Mouse (Mus musculus) limb, embryonic 15.5 days (tissue): Measurements from ENCODE around the gene Cnnm3. TPM values are rescaled to one million over a fixed set of nuclear protein-coding genes. Genes with fewer than 3 reads are reported as not detected.

ENCODE experiments used
- ATAC-seq: fragments of 200-750 bp; cut with Nextera tagmentation; 2 replicates; pipeline ENCODE4 v1.8.0; 2017; ENCODE audit warnings: low read depth, moderate TSS enrichment; ENCODE audit not compliant: insufficient number of reproducible peaks, low FRiP score, low TSS enrichment
- H3K27ac ChIP-seq: fragments of 300-500 bp; sonication (generic); 2 replicates; pipeline ENCODE4 v1.5.1; 2015; ENCODE audit warnings: moderate library complexity, mild to moderate bottlenecking, inconsistent platforms
- H3K27me3 ChIP-seq: fragments of 300-500 bp; sonication (generic); 2 replicates; pipeline ENCODE4 v1.6.1; 2015; ENCODE audit warnings: inconsistent platforms
- H3K36me3 ChIP-seq: fragments of 300-500 bp; sonication (generic); 2 replicates; pipeline ENCODE4 v1.6.1; 2015; ENCODE audit warnings: inconsistent platforms
- H3K4me1 ChIP-seq: fragments of 300-500 bp; sonication (generic); 2 replicates; pipeline ENCODE4 v1.6.1; 2015; ENCODE audit warnings: inconsistent platforms
- H3K4me2 ChIP-seq: fragments of 300-500 bp; sonication (generic); 2 replicates; pipeline ENCODE4 v1.6.1; 2015; ENCODE audit warnings: mild to moderate bottlenecking, inconsistent platforms
- H3K4me3 ChIP-seq: fragments of 300-500 bp; sonication (generic); 2 replicates; pipeline ENCODE4 v1.5.1; 2015; ENCODE audit warnings: mild to moderate bottlenecking, inconsistent platforms
- H3K9ac ChIP-seq: fragments of 300-500 bp; sonication (generic); 2 replicates; pipeline ENCODE4 v1.6.1; 2015; ENCODE audit warnings: inconsistent platforms
- H3K9me3 ChIP-seq: fragments of 300-500 bp; sonication (generic); 2 replicates; pipeline ENCODE4 v1.6.1; 2016; ENCODE audit warnings: inconsistent platforms
- WGBS: fragments of 180-500 bp; shearing (Covaris S2); methylation state at CpG from one replicate; pipeline ENCODE4 v1.1.7; 2015; 5-methylcytosine and 5-hydroxymethylcytosine counted together
- polyA plus RNA-seq: library from polyadenylated mRNA; unstranded; fragments of >200 nt; fragmentation: Nextera tagmentation; extraction: Ambion mirVana; gene quantifications from 2 replicates; pipeline ENCODE4 v1.2.1, GENCODE M21; 2015

The Cnnm3 gene
- polyA plus RNA-seq, 1 experiment from 2014 or later, result 3.2 TPM

DNA sequence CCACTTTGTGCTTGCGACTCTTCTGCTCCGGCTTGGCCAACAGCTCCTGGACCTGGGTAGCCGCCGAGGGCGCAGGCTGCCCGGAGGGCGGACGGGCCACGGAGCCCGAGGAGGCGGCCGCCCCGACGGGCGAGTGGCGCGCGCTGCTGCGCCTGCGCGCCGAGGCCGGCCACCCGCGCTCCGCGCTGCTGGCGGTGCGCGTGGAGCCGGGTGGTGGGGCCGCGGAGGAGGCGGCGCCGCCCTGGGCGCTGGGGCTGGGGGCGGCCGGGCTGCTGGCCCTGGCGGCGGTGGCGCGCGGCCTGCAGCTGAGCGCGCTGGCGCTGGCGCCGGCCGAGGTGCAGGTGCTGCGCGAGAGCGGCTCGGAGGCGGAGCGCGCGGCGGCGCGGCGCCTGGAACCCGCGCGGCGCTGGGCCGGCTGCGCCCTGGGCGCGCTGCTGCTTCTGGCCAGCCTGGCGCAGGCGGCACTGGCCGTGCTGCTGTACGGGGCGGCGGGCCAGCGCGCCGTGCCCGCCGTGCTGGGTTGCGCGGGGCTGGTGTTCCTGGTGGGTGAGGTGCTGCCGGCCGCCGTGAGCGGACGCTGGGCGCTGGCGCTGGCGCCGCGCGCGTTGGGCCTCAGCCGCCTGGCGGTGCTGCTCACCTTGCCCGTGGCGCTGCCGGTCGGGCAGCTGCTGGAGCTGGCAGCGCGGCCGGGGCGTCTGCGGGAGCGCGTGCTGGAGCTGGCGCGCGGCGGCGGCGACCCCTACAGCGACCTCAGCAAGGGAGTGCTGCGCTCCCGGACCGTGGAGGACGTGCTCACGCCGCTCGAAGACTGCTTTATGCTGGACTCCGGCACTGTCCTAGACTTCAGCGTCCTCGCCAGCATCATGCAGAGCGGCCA is 660 bp downstream of the Cnnm3 start:
- Histone ChIP-seq H3K4me3 (peak overlapping the region; percentile 97), H3K9ac (peak overlapping the region; percentile 76), H3K9me3 (no peaks in the 10 kb centered on the region), H3K27me3 (no peaks in the 10 kb centered on the region), H3K4me1 (peaks cover 28% of the 10 kb centered on the region), H3K36me3 (peaks cover 17% of the 10 kb centered on the region), H3K27ac (peak overlapping the region; percentile 100), H3K4me2 (peak overlapping the region; percentile 83)
- WGBS, result 0% methylated on average over 95 of the region's 126 CpGs
- ATAC-seq, result peak; percentile 65

DNA sequence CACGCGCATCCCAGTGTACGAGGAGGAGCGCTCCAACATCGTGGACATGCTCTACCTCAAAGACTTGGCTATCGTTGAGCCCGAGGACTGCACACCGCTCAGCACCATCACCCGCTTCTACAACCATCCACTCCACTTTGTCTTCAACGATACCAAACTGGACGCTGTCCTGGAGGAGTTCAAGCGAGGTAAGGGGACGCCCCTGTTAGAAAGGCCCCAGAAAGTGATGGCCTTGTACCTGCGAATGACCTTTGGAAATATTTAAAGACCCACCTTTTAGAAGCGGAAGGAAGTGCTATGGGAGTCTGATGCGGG is 1.3 kb downstream of the Cnnm3 start:
- Histone ChIP-seq H3K36me3 (peaks cover 12% of the 10 kb centered on the region), H3K9ac (peak overlapping the region; percentile 76), H3K4me1 (peaks cover 28% of the 10 kb centered on the region), H3K27ac (peak overlapping the region; percentile 100), H3K4me2 (peak overlapping the region; percentile 83), H3K9me3 (no peaks in the 10 kb centered on the region), H3K27me3 (no peaks in the 10 kb centered on the region), H3K4me3 (peak overlapping the region; percentile 97)
- 1% methylated on average over 16 of the region's 16 CpGs for WGBS
- ATAC-seq, result no peak

DNA sequence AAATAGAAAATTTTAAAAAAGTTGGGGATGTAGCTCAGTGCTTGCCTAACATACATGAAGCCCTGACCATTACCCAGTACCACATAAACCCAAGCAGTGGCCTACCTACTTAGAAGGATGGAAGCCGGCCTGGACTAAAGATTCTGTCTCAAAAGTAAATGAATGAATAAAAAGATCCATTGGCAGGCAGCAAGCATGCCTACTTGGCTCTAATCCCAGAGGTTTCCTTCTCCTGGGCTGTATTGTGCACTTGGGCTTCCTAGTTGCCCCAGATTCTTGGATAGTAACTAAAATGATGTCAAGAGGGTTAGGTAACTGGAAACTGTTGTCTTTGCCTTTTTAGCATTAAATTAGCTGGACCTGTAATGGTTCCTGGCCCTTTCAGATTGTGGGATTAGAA is 1.6 kb downstream of the Cnnm3 start:
- 6% methylated on average over 1 of the region's 1 CpGs for whole genome bisulfite sequencing
- Histone ChIP-seq H3K36me3 (peaks cover 16% of the 10 kb centered on the region), H3K4me1 (peaks cover 28% of the 10 kb centered on the region), H3K27me3 (no peaks in the 10 kb centered on the region), H3K4me3 (peak overlapping the region; percentile 97), H3K9ac (peak overlapping the region; percentile 76; the same call in 1 of the 2 replicates), H3K4me2 (peak overlapping the region; percentile 83), H3K9me3 (no peaks in the 10 kb centered on the region), H3K27ac (no peak overlapping the region)
- no peak for ATAC-seq

DNA sequence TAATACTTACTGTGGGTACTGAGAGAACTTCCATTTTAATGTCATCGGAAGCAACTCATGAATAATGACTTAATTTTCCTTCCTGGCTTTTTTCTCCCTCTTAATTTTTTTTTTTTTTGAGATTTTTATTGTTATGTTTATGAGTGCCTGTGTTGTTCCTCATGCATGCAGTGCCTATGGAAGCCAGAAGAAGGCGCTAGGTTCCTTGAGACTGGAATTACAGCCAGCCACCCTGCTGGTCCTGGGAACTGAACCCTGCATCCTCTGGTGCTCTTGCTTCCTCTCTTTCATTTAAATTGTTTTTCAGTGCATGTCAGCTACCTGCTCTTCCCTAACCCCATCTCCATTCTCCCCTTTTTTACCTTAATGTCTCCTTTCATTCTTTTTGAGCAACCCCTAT is 2.1 kb downstream of the Cnnm3 start:
- H3K9me3 ChIP-seq, result no peaks in the 10 kb centered on the region
- peaks cover 28% of the 10 kb centered on the region for H3K4me1 ChIP-seq
- H3K27me3 ChIP-seq, result no peaks in the 10 kb centered on the region
- 56% methylated on average over 2 of the region's 2 CpGs for WGBS
- H3K4me3 ChIP-seq, result peak overlapping the region; percentile 97
- H3K4me2 ChIP-seq, result peak overlapping the region; percentile 83
- ATAC-seq, result no peak
- no peak overlapping the region for H3K9ac ChIP-seq
- H3K27ac ChIP-seq, result no peak overlapping the region
- peaks cover 20% of the 10 kb centered on the region for H3K36me3 ChIP-seq

DNA sequence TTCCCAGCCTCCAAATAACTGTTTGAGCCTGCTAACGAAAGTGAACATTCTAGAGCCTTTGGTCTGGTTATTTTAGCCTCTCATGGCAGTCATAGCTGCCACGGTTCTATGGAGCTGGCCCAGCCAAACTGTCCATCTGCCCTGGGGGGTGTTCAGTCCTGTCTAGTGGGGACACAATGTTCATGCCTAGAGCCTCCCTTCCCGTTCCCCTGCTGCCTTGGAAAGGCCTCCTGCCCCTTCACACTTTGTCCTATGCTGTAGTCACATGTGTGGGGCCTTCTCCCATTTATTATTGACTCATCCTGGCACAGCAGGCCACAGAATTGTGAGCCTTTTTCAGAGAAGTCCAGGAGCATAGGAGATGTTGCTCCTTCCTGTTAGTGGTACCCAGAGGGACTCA is 6.6 kb downstream of the Cnnm3 start:
- Histone ChIP-seq H3K4me2 (no peak overlapping the region), H3K4me3 (no peak overlapping the region), H3K9me3 (no peaks in the 10 kb centered on the region), H3K4me1 (peaks cover 38% of the 10 kb centered on the region), H3K36me3 (peaks cover 61% of the 10 kb centered on the region), H3K27ac (no peak overlapping the region), H3K27me3 (no peaks in the 10 kb centered on the region), H3K9ac (no peak overlapping the region)
- no peak for ATAC-seq
- 83% methylated on average over 3 of the region's 3 CpGs for WGBS

DNA sequence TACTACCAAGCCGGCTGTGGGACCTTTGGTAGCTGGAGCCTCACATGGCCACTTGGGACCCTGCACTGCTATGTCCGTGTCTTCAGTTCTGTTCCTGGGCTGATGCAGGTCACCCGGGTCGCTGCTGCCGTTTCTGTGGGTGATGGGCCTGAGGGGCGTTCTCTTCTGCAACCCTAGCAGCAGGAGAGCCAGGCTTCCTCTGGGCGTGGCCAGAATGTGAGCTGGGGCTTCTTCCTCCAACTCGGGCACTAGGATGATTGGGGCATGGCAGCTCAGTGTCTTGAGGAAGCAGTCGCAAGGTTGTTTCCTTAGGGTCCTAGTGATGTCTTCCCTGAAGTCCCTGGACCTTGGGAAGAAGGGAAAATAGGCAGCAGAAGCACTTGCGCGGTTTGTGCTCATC is 8.0 kb downstream of the Cnnm3 start:
- no peak overlapping the region for H3K4me3 ChIP-seq
- peaks cover 71% of the 10 kb centered on the region for H3K36me3 ChIP-seq
- WGBS, result 83% methylated on average over 11 of the region's 11 CpGs
- no peak overlapping the region for H3K9ac ChIP-seq
- no peak overlapping the region for H3K4me2 ChIP-seq
- peaks cover 35% of the 10 kb centered on the region for H3K4me1 ChIP-seq
- H3K27ac ChIP-seq, result no peak overlapping the region
- no peak for ATAC-seq
- H3K9me3 ChIP-seq, result no peaks in the 10 kb centered on the region
- no peaks in the 10 kb centered on the region for H3K27me3 ChIP-seq

DNA sequence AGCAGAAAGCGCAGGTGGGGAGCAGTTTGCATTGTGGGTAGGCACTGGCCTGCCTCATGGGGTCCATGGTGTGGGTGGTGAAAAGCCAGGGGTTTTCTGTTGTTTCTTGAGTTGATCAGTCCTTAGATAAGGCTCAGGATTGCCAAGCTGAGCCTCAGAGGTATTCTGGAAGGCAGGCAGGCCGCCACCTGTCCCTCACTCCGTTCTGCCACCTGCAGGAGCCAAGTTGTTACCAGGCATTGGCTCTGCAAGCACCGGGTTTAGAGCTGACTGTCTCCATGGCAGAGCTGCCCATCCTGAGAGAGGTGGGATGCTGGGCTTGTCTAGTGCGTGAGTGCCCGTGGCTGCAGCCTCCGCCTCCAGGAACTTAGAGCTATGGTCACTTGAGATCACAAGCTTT is 10.5 kb downstream of the Cnnm3 start:
- H3K4me3 ChIP-seq, result no peak overlapping the region
- no peaks in the 10 kb centered on the region for H3K9me3 ChIP-seq
- no peak overlapping the region for H3K9ac ChIP-seq
- H3K36me3 ChIP-seq, result peaks cover 74% of the 10 kb centered on the region
- no peak for ATAC-seq
- no peak overlapping the region for H3K4me2 ChIP-seq
- H3K27me3 ChIP-seq, result no peaks in the 10 kb centered on the region
- WGBS, result 86% methylated on average over 7 of the region's 7 CpGs
- H3K4me1 ChIP-seq, result peaks cover 26% of the 10 kb centered on the region
- peak overlapping the region; percentile 27; the same call in 1 of the 2 replicates for H3K27ac ChIP-seq

DNA sequence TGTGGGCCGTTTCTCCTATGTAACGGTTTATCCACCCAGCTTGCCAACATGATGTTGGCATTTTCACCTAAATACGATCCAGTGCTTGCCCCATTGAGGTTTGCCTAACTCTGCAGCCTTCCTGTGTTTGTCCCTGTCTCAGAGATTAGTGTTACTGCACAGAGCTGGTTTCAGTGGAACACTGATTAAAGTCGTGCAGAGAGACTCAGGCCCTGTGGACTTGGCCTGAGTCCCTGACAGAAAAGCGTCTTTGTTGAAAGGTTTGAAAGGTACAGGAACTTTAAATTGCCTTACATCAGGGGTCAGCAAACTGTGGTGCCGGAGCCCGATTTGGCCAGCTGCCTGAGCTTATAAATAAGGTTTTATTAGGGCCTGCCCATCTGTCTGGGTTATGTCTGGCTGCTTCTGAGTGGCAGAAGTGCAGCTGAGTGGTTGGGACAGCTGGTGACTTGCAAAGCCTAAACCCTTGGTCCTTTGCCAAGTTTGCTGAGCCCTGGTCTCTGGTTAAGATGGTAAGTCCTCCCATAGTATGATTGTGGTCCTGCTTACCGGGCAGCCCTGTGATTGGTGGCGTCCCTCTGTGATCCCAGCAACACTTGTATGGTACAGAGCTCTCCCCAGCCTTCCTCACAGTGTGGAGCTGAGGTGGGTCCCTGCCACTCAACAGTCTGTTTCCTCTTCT is 11.8 kb downstream of the Cnnm3 start:
- H3K27ac ChIP-seq, result peak overlapping the region; percentile 72
- H3K4me2 ChIP-seq, result no peak overlapping the region
- ATAC-seq, result peak; percentile 64

DNA sequence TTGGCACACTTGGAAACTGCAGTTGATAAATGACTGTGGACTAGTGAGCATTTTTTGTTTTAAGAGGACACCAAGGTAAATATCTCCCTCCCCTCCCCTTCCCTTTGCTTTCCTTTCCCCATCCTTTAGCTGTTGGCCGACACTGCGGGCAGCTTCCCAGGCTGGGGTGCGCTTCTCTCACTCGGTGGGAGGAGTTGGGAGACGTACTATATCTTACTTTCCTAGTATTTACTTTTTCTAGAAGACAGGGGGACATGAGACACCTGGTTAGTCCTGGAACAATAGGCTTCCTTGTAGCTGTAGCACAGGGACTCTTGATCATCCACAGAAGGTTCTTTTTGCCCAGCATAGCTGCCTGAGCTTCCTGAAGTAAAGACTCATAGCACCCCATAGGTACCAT is 12.4 kb downstream of the Cnnm3 start:
- Histone ChIP-seq H3K27ac (peak overlapping the region; percentile 22; the same call in 1 of the 2 replicates), H3K9me3 (no peaks in the 10 kb centered on the region), H3K36me3 (peaks cover 62% of the 10 kb centered on the region), H3K27me3 (no peaks in the 10 kb centered on the region), H3K4me1 (peaks cover 26% of the 10 kb centered on the region), H3K9ac (no peak overlapping the region), H3K4me3 (no peak overlapping the region), H3K4me2 (no peak overlapping the region)
- no peak for ATAC-seq
- WGBS, result 76% methylated on average over 5 of the region's 5 CpGs

More for the DNA sequence above, 11.8 kb downstream of the Cnnm3 start:
- peaks cover 26% of the 10 kb centered on the region for H3K4me1 ChIP-seq
- H3K36me3 ChIP-seq, result peaks cover 68% of the 10 kb centered on the region
- H3K27me3 ChIP-seq, result no peaks in the 10 kb centered on the region
- no peaks in the 10 kb centered on the region for H3K9me3 ChIP-seq
- WGBS, result 36% methylated on average over 9 of the region's 9 CpGs
- no peak overlapping the region for H3K4me3 ChIP-seq
- no peak overlapping the region for H3K9ac ChIP-seq

DNA sequence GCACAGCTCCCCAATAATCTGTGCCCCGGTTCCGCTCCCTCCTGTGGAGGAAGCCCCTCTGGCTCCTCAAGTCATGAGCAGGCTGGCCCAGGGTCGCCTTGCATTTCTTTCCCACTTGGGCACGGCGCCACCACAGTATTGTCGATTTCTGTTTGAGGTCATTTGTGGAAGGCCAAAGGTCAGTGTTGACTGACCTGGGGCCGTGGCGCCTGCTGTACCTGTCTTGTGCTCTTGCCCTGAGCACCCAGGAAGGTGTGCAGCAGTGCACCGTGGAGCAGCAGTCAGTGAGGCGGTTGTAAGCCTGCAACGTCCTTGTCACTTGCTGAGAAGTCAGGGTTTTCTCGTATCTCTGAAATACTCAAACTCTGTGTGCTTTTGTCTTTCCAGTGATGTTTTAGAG is 14.1 kb downstream of the Cnnm3 start:
- Histone ChIP-seq H3K4me3 (no peak overlapping the region), H3K4me1 (peaks cover 26% of the 10 kb centered on the region), H3K9ac (no peak overlapping the region), H3K27ac (no peak overlapping the region), H3K36me3 (peaks cover 47% of the 10 kb centered on the region), H3K9me3 (no peaks in the 10 kb centered on the region), H3K27me3 (no peaks in the 10 kb centered on the region), H3K4me2 (no peak overlapping the region)
- WGBS, result 90% methylated on average over 12 of the region's 12 CpGs
- ATAC-seq, result no peak

DNA sequence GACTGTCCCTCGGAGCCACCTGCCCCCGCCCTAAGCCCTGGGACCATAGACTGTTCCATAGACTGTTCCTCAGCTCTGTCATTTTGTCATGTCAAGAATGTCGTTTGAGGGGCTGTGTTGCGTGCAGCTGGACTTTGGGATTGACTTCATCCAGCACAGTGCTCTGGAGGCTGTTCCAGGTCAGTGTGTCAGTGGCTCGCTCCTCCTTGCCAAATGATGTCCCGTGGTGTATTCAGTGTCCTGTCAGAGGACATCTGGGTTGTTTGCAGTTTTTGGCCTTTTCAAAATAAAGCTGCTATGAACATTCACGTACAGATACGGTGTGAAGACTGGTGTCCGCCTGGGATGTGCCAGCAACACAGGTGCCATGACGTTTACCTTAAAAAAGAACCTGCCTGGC is 15.2 kb downstream of the Cnnm3 start:
- no peak overlapping the region for H3K9ac ChIP-seq
- H3K27me3 ChIP-seq, result no peaks in the 10 kb centered on the region
- H3K27ac ChIP-seq, result no peak overlapping the region
- WGBS, result 87% methylated on average over 10 of the region's 10 CpGs
- H3K4me1 ChIP-seq, result peaks cover 22% of the 10 kb centered on the region
- peaks cover 46% of the 10 kb centered on the region for H3K36me3 ChIP-seq
- no peak overlapping the region for H3K4me3 ChIP-seq
- H3K4me2 ChIP-seq, result no peak overlapping the region
- no peaks in the 10 kb centered on the region for H3K9me3 ChIP-seq
- no peak for ATAC-seq

DNA sequence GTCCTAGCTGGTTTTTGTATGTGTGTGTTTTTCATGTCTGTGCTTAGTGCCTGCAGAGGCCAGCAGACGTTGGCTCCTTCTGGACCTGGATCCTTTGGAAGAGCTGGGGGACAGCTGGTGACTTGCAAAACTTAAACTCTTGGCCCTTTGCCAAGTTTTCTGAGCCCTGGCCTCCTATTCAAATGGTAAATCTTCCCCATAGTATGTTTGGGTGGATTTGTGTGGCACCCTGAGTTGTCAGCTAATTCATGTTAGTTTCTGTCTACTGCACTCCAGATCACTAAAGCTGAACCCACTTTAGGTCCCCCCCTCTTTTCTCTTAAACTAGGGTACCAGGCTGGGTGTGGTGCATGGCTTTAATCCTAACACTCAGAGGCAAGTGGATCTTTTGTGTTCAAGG is 16.7 kb downstream of the Cnnm3 start:
- 6% methylated on average over 1 of the region's 1 CpGs for WGBS
- Histone ChIP-seq H3K9me3 (no peaks in the 10 kb centered on the region), H3K27ac (no peak overlapping the region), H3K4me3 (no peak overlapping the region), H3K4me1 (peaks cover 10% of the 10 kb centered on the region), H3K4me2 (no peak overlapping the region), H3K9ac (no peak overlapping the region), H3K27me3 (no peaks in the 10 kb centered on the region), H3K36me3 (peaks cover 37% of the 10 kb centered on the region)
- ATAC-seq, result no peak
